Comparison of ENCODE assay signal across 9 mouse cellular contexts in the genomic region with DNA sequence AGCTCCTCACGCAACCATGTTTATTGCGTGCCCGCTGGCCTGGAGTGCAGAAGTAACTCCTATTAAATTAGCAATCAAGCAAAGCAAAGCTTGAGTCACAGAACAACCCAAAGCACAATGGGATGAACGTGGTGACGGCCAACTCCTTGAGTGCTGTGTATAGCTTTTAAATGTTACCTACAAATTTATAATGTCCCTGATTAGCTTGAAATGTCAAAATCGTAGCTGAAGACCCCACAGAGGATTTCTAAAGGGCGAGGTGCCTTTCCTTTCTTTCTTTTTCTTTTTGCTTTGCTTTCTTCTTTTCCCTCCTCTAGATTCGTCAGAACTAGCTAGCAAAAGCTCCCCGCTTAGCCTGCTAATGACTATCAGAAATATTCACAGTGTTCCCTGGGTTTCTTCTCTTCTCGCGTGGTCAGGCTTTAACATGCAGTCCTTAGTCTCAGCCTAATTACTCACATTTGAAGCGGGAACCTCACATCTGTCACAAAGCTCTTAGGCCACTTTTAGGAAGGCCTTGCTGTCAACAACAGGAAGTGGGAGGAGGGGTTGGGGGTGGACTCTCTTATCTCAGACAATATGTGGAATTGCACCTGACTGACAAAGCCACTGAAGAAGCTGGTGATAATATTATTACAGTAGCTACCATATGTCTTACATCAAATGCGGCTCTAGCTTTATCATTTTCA. TPM values are rescaled to one million over a fixed set of nuclear protein-coding genes. Genes with fewer than 3 reads are reported as not detected.
A peak's percentile ranks its signal among the peaks of the same experiment; 100 is the strongest.
DNase-seq lines count a peak whose midpoint lies in the region; ATAC-seq and TF ChIP-seq lines count a peak whose summit lies in the region.
"Had no signal": no experiment of that assay in that cellular context is flagged by ENCODE, and none has a peak within 500 bp of the region (broad histone marks: within the 10 kb centered on the region; RNA-seq: fewer than 3 reads in every experiment).

No protein-coding gene starts in this region.

- H3K27me3 ChIP-seq in lung, postnatal 0 days (replicated peaks; ENCODE audit: insufficient read depth, low read length), result no peaks in the 10 kb centered on the region

- DNase-seq in lung, postnatal 0 days (ENCODE audit: low spot score), result peak; percentile 27
- DNase-seq in lung, postnatal 10 days, result no peak
- peak; percentile 79 for DNase-seq in retina, postnatal 1 day
- no peak for DNase-seq in MN1 (ENCODE audit: low spot score)
- DNase-seq in gastrocnemius, adult 8-10 months (ENCODE audit: low spot score in 2 of 2), result no peak
- DNase-seq in kidney, postnatal 10 days, result no peak

- peaks cover 4% of the 10 kb centered on the region; the same call in 1 of the 2 replicates for H3K4me1 ChIP-seq in lung, postnatal 0 days (ENCODE audit: insufficient read depth, low read depth, low read length)

- no peak for TF ChIP-seq CTCF in lung, postnatal 0 days (IDR thresholded peaks at IDR 0.05)

- no peak for ATAC-seq in lung, postnatal 0 days
- peak; percentile 64 for ATAC-seq in common myeloid progenitor, adult 5-6 weeks (replicated peaks; ENCODE audit: low read depth, poor library complexity, severe bottlenecking)
- ATAC-seq in inflammation-experienced regulatory T-cells, adult 6 months, result peak; percentile 60

- no peak overlapping the region for H3K27ac ChIP-seq in lung, postnatal 0 days (ENCODE audit: low read length)

- H3K4me2 ChIP-seq in lung, postnatal 0 days (replicated peaks; ENCODE audit: low read depth, low read length), result no peak overlapping the region

- H3K36me3 ChIP-seq in lung, postnatal 0 days (ENCODE audit: insufficient read depth, low read length), result no peaks in the 10 kb centered on the region

- H3K4me3 ChIP-seq in lung, postnatal 0 days (ENCODE audit: low read depth, low read length), result no peak overlapping the region

- H3K9me3 ChIP-seq in lung, postnatal 0 days (ENCODE audit: low read length), result no peaks in the 10 kb centered on the region

- 60% methylated on average over 13 of the region's 13 CpGs for WGBS in lung, postnatal 0 days

- no peak overlapping the region for H3K9ac ChIP-seq in lung, postnatal 0 days (replicated peaks; ENCODE audit: low read depth)

- no peak for TF ChIP-seq EP300 in lung, postnatal 0 days (IDR thresholded peaks at IDR 0.05)

RNA-seq across cellular contexts. Expression of gene St6galnac5, which starts 53.6 kb away (rescaled TPM):
- 2.4 and 2.5 TPM in 2 replicates for polyA plus RNA-seq in lung, postnatal 0 days (2015; fragmentation: Nextera tagmentation; extraction: Ambion mirVana)
- not detected in 2 replicates for total RNA-seq in common myeloid progenitor, adult 5-6 weeks (2017)
- under 1 TPM in 1 of 3 experiments, not detected in 2; 0.08 TPM for polyA plus RNA-seq in inflammation-experienced regulatory T-cells, adult 6 months (2017; shearing (Covaris generic))
- total RNA-seq in gastrocnemius, adult 8-10 months (2022), result under 1 TPM; 0.07 to 0.38 (median 0.15) TPM
- total RNA-seq: heart, adult 18-20 months had no signal

Comparison
In these comparisons a context has a peak if more than half of its experiments do, and no peak if none do; other contexts are left out.
1. DNase-seq: peak in lung, postnatal 0 days (single experiment) and retina, postnatal 1 day (single experiment); none in lung, postnatal 10 days (single experiment), MN1 (single experiment), gastrocnemius, adult 8-10 months (0 of 2) and kidney, postnatal 10 days (single experiment).